Mouse (Mus musculus) limb, embryonic 12.5 days (tissue): ENCODE results near the gene Anxa2. TPM values are rescaled to one million over a fixed set of nuclear protein-coding genes. Genes with fewer than 3 reads are reported as not detected.

ENCODE experiments used
- ATAC-seq: fragments of 200-750 bp; cut with Nextera tagmentation; 2 replicates; pipeline ENCODE4 v1.8.0; 2017; ENCODE audit warnings: low read depth, moderate TSS enrichment; ENCODE audit not compliant: insufficient number of reproducible peaks, insufficient read depth, low FRiP score, low TSS enrichment
- H3K27ac ChIP-seq: fragments of 300-500 bp; sonication (generic); 2 replicates; pipeline ENCODE4 v1.5.1; 2016; ENCODE audit warnings: mild to moderate bottlenecking, moderate library complexity
- H3K27me3 ChIP-seq: fragments of 300-500 bp; sonication (generic); 2 replicates; pipeline ENCODE4 v1.6.1; 2016; ENCODE audit warnings: mild to moderate bottlenecking, moderate library complexity
- H3K36me3 ChIP-seq: fragments of 300-500 bp; sonication (generic); 2 replicates; pipeline ENCODE4 v1.6.1; 2016; ENCODE audit warnings: mild to moderate bottlenecking, moderate library complexity
- H3K4me1 ChIP-seq: fragments of 300-500 bp; sonication (generic); replicated peaks from 2 replicates; pipeline ENCODE4 v1.6.1; 2016
- H3K4me2 ChIP-seq: fragments of 300-500 bp; sonication (generic); 2 replicates; pipeline ENCODE4 v1.6.1; 2016; ENCODE audit warnings: mild to moderate bottlenecking, moderate library complexity
- H3K4me3 ChIP-seq: fragments of 300-500 bp; sonication (generic); replicated peaks from 2 replicates; pipeline ENCODE4 v1.5.1; 2016; ENCODE audit warnings: mild to moderate bottlenecking
- H3K9ac ChIP-seq: fragments of 300-500 bp; sonication (generic); replicated peaks from 2 replicates; pipeline ENCODE4 v1.6.1; 2016; ENCODE audit warnings: mild to moderate bottlenecking, moderate library complexity
- H3K9me3 ChIP-seq: fragments of 300-500 bp; sonication (generic); 2 replicates; pipeline ENCODE4 v1.6.1; 2016; ENCODE audit warnings: mild to moderate bottlenecking, moderate library complexity
- WGBS: fragments of 180-500 bp; shearing (Covaris S2); methylation state at CpG from one replicate; pipeline ENCODE4 v1.1.7; 2016; 5-methylcytosine and 5-hydroxymethylcytosine counted together
- polyA plus RNA-seq: library from polyadenylated mRNA; unstranded; fragments of >200 nt; fragmentation: Nextera tagmentation; extraction: Ambion mirVana; gene quantifications from 2 replicates; pipeline ENCODE4 v1.2.1, GENCODE M21; 2016

Gene Anxa2
- polyA plus RNA-seq, 1 experiment from 2014 or later: 261 TPM

DNA sequence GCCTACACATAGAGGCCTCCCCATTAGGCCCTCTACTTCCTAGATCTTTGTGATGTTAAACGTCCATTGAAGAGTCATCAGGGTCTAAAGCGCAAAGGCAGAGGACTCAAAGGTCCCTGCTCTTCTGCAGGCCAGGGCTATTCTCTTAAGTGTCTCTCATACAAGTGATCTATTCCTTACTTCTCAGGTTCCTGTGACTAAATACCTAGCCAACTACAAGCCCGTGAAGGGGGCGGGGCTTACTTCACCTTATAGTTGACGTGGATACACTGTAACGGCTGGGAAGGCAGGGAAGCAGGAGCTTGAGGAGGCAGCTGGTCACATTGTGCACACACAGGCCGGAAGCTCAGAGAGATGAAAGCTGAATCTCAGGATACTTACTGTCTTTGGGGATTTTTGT, 6.5 kb downstream of the Anxa2 start:
- no peak overlapping the region for H3K4me2 ChIP-seq
- no peak overlapping the region for H3K4me3 ChIP-seq
- H3K9me3 ChIP-seq: no peaks in the 10 kb centered on the region
- peaks cover 55% of the 10 kb centered on the region for H3K4me1 ChIP-seq
- no peak for ATAC-seq
- no peak overlapping the region for H3K9ac ChIP-seq
- 85% methylated on average over 7 of the region's 7 CpGs for WGBS
- peak overlapping the region; percentile 90 for H3K27ac ChIP-seq
- no peaks in the 10 kb centered on the region; the same call in 1 of the 2 replicates for H3K36me3 ChIP-seq
- no peaks in the 10 kb centered on the region for H3K27me3 ChIP-seq

DNA sequence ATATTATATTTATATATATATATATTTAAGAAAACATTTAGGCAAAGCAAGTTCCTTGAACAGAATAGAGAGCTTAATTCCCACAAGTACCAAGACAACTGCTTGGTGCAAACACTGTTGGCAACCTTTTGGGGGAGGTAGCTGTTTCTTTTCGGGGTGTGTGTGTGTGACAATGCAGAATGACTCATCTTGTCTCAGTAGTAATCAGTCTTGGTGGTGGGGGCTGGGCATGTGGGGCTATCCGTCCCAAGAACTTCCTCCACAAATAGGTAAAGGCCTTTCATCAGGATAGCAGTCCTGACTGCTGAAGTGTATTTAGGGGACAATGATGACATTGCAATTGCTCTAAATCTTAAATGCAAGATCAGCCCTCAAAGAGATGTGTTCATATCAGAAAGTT, 9.6 kb downstream of the Anxa2 start:
- H3K27ac ChIP-seq: no peak overlapping the region
- no peak overlapping the region for H3K4me3 ChIP-seq
- H3K4me1 ChIP-seq: peaks cover 48% of the 10 kb centered on the region
- WGBS: 78% methylated on average over 2 of the region's 2 CpGs
- no peak overlapping the region for H3K9ac ChIP-seq
- no peak for ATAC-seq
- H3K27me3 ChIP-seq: no peaks in the 10 kb centered on the region
- no peak overlapping the region for H3K4me2 ChIP-seq
- H3K9me3 ChIP-seq: no peaks in the 10 kb centered on the region
- peaks cover 5% of the 10 kb centered on the region; the same call in 1 of the 2 replicates for H3K36me3 ChIP-seq

DNA sequence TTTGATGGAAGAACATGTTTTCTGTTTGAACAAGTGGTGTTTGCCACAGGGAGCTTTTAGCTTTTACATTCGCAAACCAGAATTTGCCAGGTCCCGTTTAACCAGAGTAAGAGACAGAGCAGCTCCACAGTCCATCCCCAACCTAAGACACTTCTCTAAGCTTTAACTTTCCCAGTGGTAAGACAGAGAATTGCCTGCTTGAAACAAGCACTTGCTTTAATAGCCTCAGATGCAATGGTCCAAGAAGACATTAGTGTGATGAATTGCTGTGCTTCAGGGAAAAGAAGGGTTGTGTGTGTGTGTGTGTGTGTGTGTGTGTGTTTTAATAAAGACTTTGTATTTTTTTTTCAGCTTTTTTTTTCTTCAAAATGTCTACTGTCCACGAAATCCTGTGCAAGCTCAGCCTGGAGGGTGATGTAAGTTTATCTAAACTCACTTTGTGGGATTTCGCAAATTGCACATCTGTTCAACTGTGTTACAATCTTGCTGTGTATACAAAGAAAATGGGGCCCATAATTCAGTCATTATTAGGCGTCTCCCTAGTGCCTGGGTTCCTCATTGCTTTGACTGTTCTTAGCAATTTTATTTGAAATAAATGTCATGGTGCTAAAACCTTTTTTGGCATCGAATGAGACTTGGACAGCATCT, 10.8 kb downstream of the Anxa2 start:
- Histone ChIP-seq H3K4me3 (no peak overlapping the region), H3K9me3 (no peaks in the 10 kb centered on the region), H3K9ac (no peak overlapping the region), H3K4me2 (no peak overlapping the region), H3K27ac (no peak overlapping the region), H3K36me3 (peaks cover 5% of the 10 kb centered on the region; the same call in 1 of the 2 replicates), H3K27me3 (no peaks in the 10 kb centered on the region), H3K4me1 (peaks cover 46% of the 10 kb centered on the region)
- WGBS: 78% methylated on average over 6 of the region's 6 CpGs
- ATAC-seq: no peak

DNA sequence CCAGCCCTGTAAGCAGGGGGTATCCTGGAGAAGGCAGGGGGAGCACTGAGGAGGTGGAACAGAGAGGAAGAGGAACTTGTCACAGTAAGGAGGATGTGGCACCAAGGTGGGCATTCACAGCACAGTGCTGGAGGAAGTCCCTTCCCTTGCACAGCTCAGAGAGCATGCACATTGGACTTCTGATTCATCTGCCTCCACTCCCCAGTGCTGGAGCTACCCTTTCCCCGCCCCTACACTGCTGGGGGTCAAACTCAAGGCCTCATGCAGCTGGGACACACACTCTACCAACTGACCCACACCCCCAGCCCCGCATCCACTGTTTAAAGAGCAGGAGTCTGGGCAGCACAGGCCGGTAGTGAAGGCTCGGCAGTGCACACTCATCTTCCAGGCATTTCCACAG, 12.7 kb downstream of the Anxa2 start:
- no peak for ATAC-seq
- 72% methylated on average over 4 of the region's 4 CpGs for WGBS
- Histone ChIP-seq H3K36me3 (peaks cover 5% of the 10 kb centered on the region; the same call in 1 of the 2 replicates), H3K4me1 (peaks cover 52% of the 10 kb centered on the region), H3K27ac (0 out of 2 replicates have a peak overlapping the region, but pooled peaks have one; percentile 12), H3K4me2 (no peak overlapping the region), H3K4me3 (no peak overlapping the region), H3K27me3 (no peaks in the 10 kb centered on the region), H3K9ac (no peak overlapping the region), H3K9me3 (no peaks in the 10 kb centered on the region)

DNA sequence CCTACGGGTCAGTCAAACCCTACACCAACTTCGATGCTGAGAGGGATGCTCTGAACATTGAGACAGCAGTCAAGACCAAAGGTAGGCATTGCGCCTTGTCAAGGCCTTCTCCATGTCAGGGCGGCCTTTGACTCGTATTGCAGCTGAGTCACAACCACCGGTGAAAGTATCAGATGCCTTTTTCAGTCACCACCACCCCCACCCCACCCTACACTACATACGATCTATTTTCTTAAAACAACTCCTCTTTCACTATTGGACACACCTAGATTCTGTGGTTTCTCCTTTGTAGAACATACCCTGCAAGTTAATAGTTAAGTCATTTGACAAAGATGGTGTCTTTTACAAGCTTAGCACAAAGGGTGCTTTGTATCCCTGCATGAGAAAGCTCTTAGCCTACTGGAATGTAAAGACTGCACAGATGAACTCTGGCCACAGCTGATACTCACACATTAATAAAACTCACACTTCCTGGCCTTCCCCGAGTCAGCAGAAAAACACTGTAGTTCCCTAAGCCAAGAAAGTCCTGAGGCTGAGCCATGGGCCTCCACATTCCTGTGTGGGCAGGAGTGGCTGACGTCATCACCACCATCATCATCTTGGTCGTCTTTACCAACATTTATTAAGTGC, 14.0 kb downstream of the Anxa2 start:
- peak overlapping the region; percentile 68 for H3K27ac ChIP-seq
- peaks cover 5% of the 10 kb centered on the region; the same call in 1 of the 2 replicates for H3K36me3 ChIP-seq
- H3K4me3 ChIP-seq: no peak overlapping the region
- H3K4me1 ChIP-seq: peaks cover 61% of the 10 kb centered on the region
- H3K9me3 ChIP-seq: no peaks in the 10 kb centered on the region
- no peaks in the 10 kb centered on the region for H3K27me3 ChIP-seq
- H3K9ac ChIP-seq: no peak overlapping the region
- H3K4me2 ChIP-seq: no peak overlapping the region
- WGBS: 62% methylated on average over 10 of the region's 10 CpGs
- no peak for ATAC-seq

DNA sequence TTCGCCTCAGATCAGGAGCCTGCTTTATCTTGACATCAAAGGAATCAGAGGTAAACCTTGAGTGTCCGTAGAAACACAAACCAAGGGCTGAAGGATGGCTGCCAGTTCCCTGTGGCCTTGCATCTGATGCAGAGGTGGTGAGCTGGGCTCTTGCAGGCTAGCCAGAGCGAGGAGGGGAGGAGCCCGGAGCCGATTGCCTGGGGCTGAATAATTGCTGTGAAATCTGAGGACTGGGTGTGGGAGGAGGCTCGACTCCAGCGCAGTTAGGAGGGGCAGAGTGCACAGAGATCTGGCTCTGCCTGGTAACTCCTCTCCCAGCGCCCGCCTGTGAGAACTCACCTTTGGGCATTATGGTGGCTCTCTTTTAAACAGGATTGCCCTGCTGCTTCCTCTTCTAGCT, 15.6 kb downstream of the Anxa2 start:
- WGBS: 3% methylated on average over 9 of the region's 9 CpGs
- Histone ChIP-seq H3K36me3 (peaks cover 11% of the 10 kb centered on the region; the same call in 1 of the 2 replicates), H3K4me3 (no peak overlapping the region), H3K4me1 (peaks cover 61% of the 10 kb centered on the region), H3K27ac (peak overlapping the region; percentile 53; the same call in 1 of the 2 replicates), H3K9me3 (no peaks in the 10 kb centered on the region), H3K9ac (no peak overlapping the region), H3K4me2 (peak overlapping the region; percentile 30), H3K27me3 (no peaks in the 10 kb centered on the region)
- peak; percentile 50; the same call in 1 of the 2 replicates for ATAC-seq

DNA sequence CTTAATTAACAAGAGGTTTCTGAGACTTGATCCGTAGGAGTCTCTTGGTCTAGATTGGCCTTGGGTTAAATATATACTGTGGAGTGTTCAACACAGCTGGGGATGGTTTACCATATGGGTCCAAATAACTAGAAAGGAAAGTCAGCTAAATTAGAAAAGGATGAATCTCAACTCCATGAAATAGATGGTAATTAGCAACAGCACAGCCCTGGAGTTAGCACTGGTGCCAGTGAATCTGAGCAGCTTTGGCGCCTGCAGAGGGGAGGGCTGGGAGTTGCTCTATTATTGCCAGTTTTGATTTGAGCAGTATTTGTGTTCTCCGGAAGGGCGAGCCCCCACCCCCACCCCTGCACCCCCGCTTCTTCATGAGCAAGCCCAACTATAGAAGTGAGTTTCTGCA, 16.9 kb downstream of the Anxa2 start:
- no peak for ATAC-seq
- H3K4me2 ChIP-seq: peak overlapping the region; percentile 27
- H3K27ac ChIP-seq: peak overlapping the region; percentile 86
- H3K9me3 ChIP-seq: no peaks in the 10 kb centered on the region
- H3K4me3 ChIP-seq: no peak overlapping the region
- H3K27me3 ChIP-seq: no peaks in the 10 kb centered on the region
- peaks cover 10% of the 10 kb centered on the region; the same call in 1 of the 2 replicates for H3K36me3 ChIP-seq
- no peak overlapping the region for H3K9ac ChIP-seq
- peaks cover 61% of the 10 kb centered on the region for H3K4me1 ChIP-seq
- WGBS: 17% methylated on average over 5 of the region's 5 CpGs

DNA sequence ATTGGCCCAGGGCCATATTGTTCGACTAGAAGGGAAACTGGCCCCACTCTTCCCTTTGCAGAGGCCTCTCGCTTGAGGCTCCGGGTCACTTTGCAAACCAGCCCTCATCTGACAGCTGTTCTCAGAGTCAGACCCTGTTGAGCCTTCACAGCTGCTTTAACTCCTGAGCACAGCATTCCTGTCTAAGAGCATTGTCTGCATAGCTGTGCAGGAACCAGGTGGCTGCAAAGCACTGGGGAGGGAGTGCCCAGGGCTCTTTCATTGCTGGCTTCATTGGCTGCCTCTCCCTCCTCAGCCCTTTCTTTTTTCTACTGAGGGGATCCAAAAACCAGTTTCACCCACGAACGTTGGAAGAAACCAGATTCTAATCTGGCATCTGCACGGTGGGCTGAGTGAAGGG, 17.5 kb downstream of the Anxa2 start:
- Histone ChIP-seq H3K27me3 (no peaks in the 10 kb centered on the region), H3K9ac (no peak overlapping the region), H3K27ac (peak overlapping the region; percentile 86), H3K4me1 (peaks cover 58% of the 10 kb centered on the region), H3K9me3 (no peaks in the 10 kb centered on the region), H3K36me3 (0 out of 2 replicates have a peak, but pooled peaks cover 6% of the 10 kb centered on the region), H3K4me3 (no peak overlapping the region), H3K4me2 (peak overlapping the region; percentile 27)
- WGBS: 5% methylated on average over 6 of the region's 6 CpGs
- peak; percentile 77 for ATAC-seq

DNA sequence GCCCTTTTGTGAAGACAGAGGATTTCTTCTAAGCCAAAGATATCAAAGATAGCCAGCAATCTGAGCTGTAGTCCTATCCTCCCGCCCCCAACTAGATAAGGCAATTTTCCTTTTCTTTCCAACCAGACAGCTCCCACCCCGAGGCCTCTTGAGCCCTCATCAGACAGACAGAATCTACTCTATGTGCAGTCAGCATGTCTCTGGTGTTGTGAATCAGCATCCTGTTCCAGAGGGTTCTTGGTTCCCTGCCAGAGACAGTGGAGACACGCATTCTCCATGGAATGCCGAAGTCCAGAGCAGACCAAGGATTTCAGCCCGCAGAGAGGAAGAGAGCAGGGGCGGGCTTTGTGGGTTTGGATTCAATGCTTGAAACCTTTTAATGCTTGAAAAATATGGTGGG, 19.3 kb downstream of the Anxa2 start:
- WGBS: 85% methylated on average over 6 of the region's 6 CpGs
- H3K27me3 ChIP-seq: no peaks in the 10 kb centered on the region
- H3K36me3 ChIP-seq: 0 out of 2 replicates have a peak, but pooled peaks cover 6% of the 10 kb centered on the region
- H3K4me1 ChIP-seq: peaks cover 46% of the 10 kb centered on the region
- H3K27ac ChIP-seq: no peak overlapping the region
- no peaks in the 10 kb centered on the region for H3K9me3 ChIP-seq
- ATAC-seq: no peak
- no peak overlapping the region for H3K4me2 ChIP-seq
- H3K4me3 ChIP-seq: no peak overlapping the region
- H3K9ac ChIP-seq: no peak overlapping the region

DNA sequence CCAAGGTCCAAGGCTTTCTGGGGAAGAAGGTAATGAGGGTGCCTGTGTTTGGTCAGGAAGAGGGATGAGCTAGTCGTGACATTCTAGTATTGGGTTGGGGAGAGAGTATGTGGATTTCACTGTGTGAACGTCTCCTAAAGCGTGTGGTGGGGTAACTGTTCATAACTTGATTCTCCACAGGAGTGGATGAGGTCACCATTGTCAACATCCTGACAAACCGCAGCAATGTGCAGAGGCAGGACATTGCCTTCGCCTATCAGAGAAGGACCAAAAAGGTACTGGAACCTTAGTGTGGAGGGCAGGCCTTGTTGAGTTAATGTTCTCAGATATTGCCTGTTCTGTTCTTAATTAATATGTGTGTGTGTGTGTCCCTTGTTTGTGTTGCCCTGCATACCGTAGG, 22.5 kb downstream of the Anxa2 start:
- no peak for ATAC-seq

DNA sequence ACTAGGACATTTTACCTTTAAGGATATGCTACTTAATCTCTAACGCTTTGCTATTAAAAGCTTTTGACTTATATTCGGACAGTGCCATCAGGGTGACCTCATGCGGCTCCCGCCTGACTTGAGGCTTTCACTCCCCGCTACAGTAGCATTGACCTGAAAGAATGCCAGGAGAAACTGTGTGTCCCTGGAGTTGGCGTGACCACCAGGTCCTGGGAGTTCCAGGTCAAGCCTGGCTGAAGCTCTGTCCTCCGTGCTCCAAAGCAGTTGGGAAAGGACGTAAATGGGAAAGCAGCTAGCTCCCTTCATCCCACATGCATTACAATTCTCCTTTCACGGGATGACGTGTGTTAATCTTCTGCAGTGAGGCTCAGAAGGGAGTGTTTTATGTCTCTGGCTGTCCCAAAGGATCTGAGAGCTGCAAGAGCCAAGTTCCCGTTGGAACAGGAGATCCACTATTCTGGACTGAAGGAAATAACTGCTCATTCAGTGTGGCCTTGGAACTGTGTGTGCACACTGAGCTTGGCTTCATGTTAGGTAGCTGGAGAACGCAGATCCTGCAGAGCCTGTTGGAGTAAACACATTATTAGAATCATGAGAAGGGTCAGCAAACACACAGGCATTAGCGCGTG, 23.9 kb downstream of the Anxa2 start:
- Histone ChIP-seq H3K36me3 (peaks cover 6% of the 10 kb centered on the region; the same call in 1 of the 2 replicates), H3K9me3 (no peaks in the 10 kb centered on the region), H3K4me2 (no peak overlapping the region), H3K4me1 (peaks cover 19% of the 10 kb centered on the region), H3K4me3 (no peak overlapping the region), H3K27me3 (peaks cover 19% of the 10 kb centered on the region), H3K9ac (no peak overlapping the region), H3K27ac (peak overlapping the region; percentile 42; the same call in 1 of the 2 replicates)
- WGBS: 68% methylated on average over 14 of the region's 14 CpGs
- ATAC-seq: no peak

More for the DNA sequence above, 22.5 kb downstream of the Anxa2 start:
- Histone ChIP-seq H3K27ac (no peak overlapping the region), H3K9me3 (no peaks in the 10 kb centered on the region), H3K4me1 (peaks cover 30% of the 10 kb centered on the region), H3K36me3 (peaks cover 6% of the 10 kb centered on the region; the same call in 1 of the 2 replicates), H3K4me3 (no peak overlapping the region), H3K4me2 (no peak overlapping the region), H3K9ac (no peak overlapping the region), H3K27me3 (peaks cover 11% of the 10 kb centered on the region)
- WGBS: 78% methylated on average over 6 of the region's 6 CpGs
